Mouse (Mus musculus) CH12.LX (cell line): Measurements from ENCODE around the gene C1qbp.

Experiments
- CHD1 ChIP-seq: IDR thresholded peaks from 2 replicates; pipeline ENCODE4 v1.6.1; 2012; ENCODE audit warnings: low read depth, low read length, improper control_type of control experiment, inconsistent platforms
- CTCF ChIP-seq, 2 experiments: IDR thresholded peaks in 1 of 2; conservative IDR thresholded peaks in 1 of 2; 2 replicates each; pipeline ENCODE4 v1.5.1; 2011 to 2012; ENCODE audit warnings: low read depth in 2 of 2, low read length in 2 of 2, improper control_type of control experiment in 1 of 2, inconsistent platforms in 1 of 2, mild to moderate bottlenecking in 1 of 2, moderate library complexity in 1 of 2
- ELF1 ChIP-seq: IDR thresholded peaks from 2 replicates; pipeline ENCODE4 v1.6.1; 2014; ENCODE audit warnings: low read depth, mild to moderate bottlenecking, inconsistent platforms, low read length, improper control_type of control experiment
- EP300 ChIP-seq: IDR thresholded peaks from 2 replicates; pipeline ENCODE4 v1.6.1; 2011; ENCODE audit warnings: low read length, improper control_type of control experiment
- GABPA ChIP-seq: IDR thresholded peaks from 2 replicates; pipeline ENCODE4 v1.6.1; 2012; ENCODE audit warnings: low read depth, low read length, improper control_type of control experiment, inconsistent platforms; ENCODE audit not compliant: insufficient replicate concordance
- JUN ChIP-seq: IDR thresholded peaks from 2 replicates; pipeline ENCODE4 v1.6.1; 2011; ENCODE audit warnings: low read depth, mild to moderate bottlenecking, low read length, improper control_type of control experiment, moderate library complexity; ENCODE audit not compliant: insufficient read depth
- MAFK ChIP-seq: IDR thresholded peaks from 2 replicates; pipeline ENCODE4 v1.6.1; 2011; ENCODE audit warnings: low read length, improper control_type of control experiment; ENCODE audit not compliant: insufficient replicate concordance
- MYC ChIP-seq: IDR thresholded peaks from 2 replicates; pipeline ENCODE4 v1.6.1; 2011; ENCODE audit warnings: low read depth, mild to moderate bottlenecking, improper control_type of control experiment, low read length
- NELFE ChIP-seq: IDR thresholded peaks from 2 replicates; pipeline ENCODE4 v1.6.1; 2011; ENCODE audit warnings: low read depth, low read length, improper control_type of control experiment
- NRF1 ChIP-seq: IDR thresholded peaks from 2 replicates; pipeline ENCODE4 v1.6.1; 2014; ENCODE audit warnings: low read depth, mild to moderate bottlenecking, inconsistent platforms, low read length, improper control_type of control experiment, moderate library complexity
- POLR2A ChIP-seq: IDR thresholded peaks from 2 replicates; pipeline ENCODE4 v1.6.1; 2011; ENCODE audit warnings: low read depth, mild to moderate bottlenecking, improper control_type of control experiment, low read length
- SIN3A ChIP-seq: IDR thresholded peaks from 2 replicates; pipeline ENCODE4 v1.6.1; 2012; ENCODE audit warnings: low read length, improper control_type of control experiment, inconsistent platforms
- TCF12 ChIP-seq: IDR thresholded peaks from 2 replicates; pipeline ENCODE4 v1.6.1; 2014; ENCODE audit warnings: low read depth, mild to moderate bottlenecking, inconsistent platforms, low read length, improper control_type of control experiment

DNA sequence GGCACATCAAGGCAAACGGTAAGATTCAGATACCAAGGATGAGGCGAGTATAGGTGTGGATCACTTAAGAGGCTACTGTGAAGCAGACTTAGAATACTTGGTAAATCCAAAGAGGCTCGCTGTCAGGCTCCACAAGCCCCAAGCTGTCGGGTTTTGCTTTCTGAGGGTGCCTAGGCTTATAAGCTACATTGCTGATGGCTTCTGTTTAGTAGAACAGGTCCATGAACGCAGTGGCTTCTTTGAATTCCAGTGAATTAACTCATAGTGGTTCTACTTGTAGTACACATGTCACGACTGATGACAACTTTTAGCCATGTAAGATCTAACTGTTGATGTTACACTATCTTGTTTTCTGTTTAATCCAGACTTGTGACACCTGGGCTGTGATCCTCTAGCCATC lies 5.5 kb downstream of the C1qbp start:
- no peak for TF ChIP-seq MAFK
- TF ChIP-seq GABPA: no peak
- TF ChIP-seq TCF12: no peak
- TF ChIP-seq SIN3A: no peak
- TF ChIP-seq CTCF (conservative IDR thresholded peaks at IDR 0.05 in 1 of 2, IDR thresholded peaks at IDR 0.05 in 1 of 2; ENCODE audit: low read depth in 2 of 2, low read length in 2 of 2): no peak
- TF ChIP-seq ELF1: no peak
- TF ChIP-seq NELFE: no peak
- no peak for TF ChIP-seq NRF1
- TF ChIP-seq MYC: no peak
- TF ChIP-seq EP300: no peak
- TF ChIP-seq JUN: no peak
- TF ChIP-seq CHD1: no peak
- no peak for TF ChIP-seq POLR2A
